Mouse (Mus musculus) adrenal gland, postnatal 10 days (tissue): ENCODE data around the gene Emc6. TPM values are rescaled to one million over a fixed set of nuclear protein-coding genes. Genes with fewer than 3 reads are reported as not detected.

Experiments used
- total RNA-seq, 2 experiments: library from RNA; stranded (reverse); gene quantifications; 2 replicates each; pipeline ENCODE4 v1.2.3; 2021

Emc6 gene
- total RNA-seq, 2 experiments from 2014 or later = 121 to 122 TPM

Other genes with a start within 250 kb of the Emc6 start
- 10 to 100 TPM; 20.1 to 26.6 TPM for gene Atp2a3, start 215.9 kb downstream of the Emc6 start, total RNA-seq
- 1 to 10 TPM; 1.3 TPM for gene P2rx1, start 177.9 kb downstream of the Emc6 start, total RNA-seq
- gene Camkk1, start 158.0 kb downstream of the Emc6 start, total RNA-seq = 1 to 10 TPM; 1.3 to 1.9 TPM
- gene Ncbp3, start 129.3 kb downstream of the Emc6 start, total RNA-seq = 10 to 100 TPM in 1 of 2 experiments, 1 to 10 TPM in 1; 9.1 to 11.7 TPM
- under 1 TPM; 0.82 to 0.90 TPM for gene Itgae, start 86.5 kb downstream of the Emc6 start, total RNA-seq
- gene Haspin, start 38.7 kb downstream of the Emc6 start, total RNA-seq = 1 to 10 TPM; 3.0 to 3.7 TPM
- 10 to 100 TPM; 14.8 to 26.1 TPM for gene P2rx5, start 16.6 kb downstream of the Emc6 start, total RNA-seq
- 10 to 100 TPM; 72.5 TPM for gene Tax1bp3, start within 50 bp of the Emc6 start, total RNA-seq
- 10 to 100 TPM; 14.6 to 17.1 TPM for gene Ctns, start 22.0 kb upstream of the Emc6 start, total RNA-seq
- 1 to 10 TPM; 9.4 to 9.6 TPM for gene Shpk, start 22.4 kb upstream of the Emc6 start, total RNA-seq
- gene Trpv1, start 57.3 kb upstream of the Emc6 start, total RNA-seq = under 1 TPM; 0.15 to 0.24 TPM
- gene Trpv3, start 90.4 kb upstream of the Emc6 start, total RNA-seq = under 1 TPM; 0.12 to 0.15 TPM
- gene Aspa, start 152.6 kb upstream of the Emc6 start, total RNA-seq = 10 to 100 TPM; 24.9 to 27.4 TPM
- under 1 TPM in 1 of 2 experiments, not detected in 1; 0.21 TPM for gene Gm49340, start 152.7 kb upstream of the Emc6 start, total RNA-seq
- 1 to 10 TPM; 4.3 to 4.6 TPM for gene Spata22, start 152.7 kb upstream of the Emc6 start, total RNA-seq
- gene Olfr20, start 173.7 kb upstream of the Emc6 start, total RNA-seq = under 1 TPM in 1 of 2 experiments, not detected in 1; 0.45 TPM
- gene Olfr376, start 194.2 kb upstream of the Emc6 start, total RNA-seq = not detected
- gene Olfr1, start 222.6 kb upstream of the Emc6 start, total RNA-seq = not detected